ENCODE assay signal across 15 mouse cellular contexts in the genomic region with DNA sequence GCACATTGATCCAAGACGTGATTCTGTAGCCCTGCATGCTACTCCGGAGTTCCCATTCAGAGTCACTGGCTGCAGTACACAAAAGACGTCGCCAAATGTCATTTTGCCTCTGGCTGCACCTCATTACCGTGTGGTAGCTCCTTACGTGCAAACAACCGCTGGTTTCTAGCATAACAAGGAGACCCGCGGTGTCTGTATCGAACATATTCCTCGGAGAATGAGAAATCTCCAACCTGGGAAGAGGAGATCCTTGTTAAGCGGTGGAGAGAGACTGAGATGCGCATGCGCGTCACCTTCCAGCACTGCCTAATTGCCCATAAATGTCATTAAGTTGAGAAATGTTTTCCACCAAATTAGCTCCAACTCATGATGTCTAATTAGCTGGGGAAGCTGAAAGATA. TPM values are rescaled to one million over a fixed set of nuclear protein-coding genes. Genes with fewer than 3 reads are reported as not detected.
A peak's percentile ranks its signal among the peaks of the same experiment; 100 is the strongest.
DNase-seq lines count a peak whose midpoint lies in the region; ATAC-seq lines count a peak whose summit lies in the region.
"Had no signal": no experiment of that assay in that cellular context is flagged by ENCODE, and none has a peak within 500 bp of the region (broad histone marks: within the 10 kb centered on the region; RNA-seq: fewer than 3 reads in every experiment).

No protein-coding gene starts in this region.

- intact Hi-C loops in gastrocnemius, postnatal 14 days (cut with DNase I; ENCODE audit: low total_unique reads) = no loop called here

- no peaks in the 10 kb centered on the region for H3K36me3 ChIP-seq in forebrain, embryonic 15.5 days
- no peaks in the 10 kb centered on the region for H3K36me3 ChIP-seq in midbrain, embryonic 13.5 days

- no peak; the same call in 1 of the 2 replicates for ATAC-seq in forebrain, embryonic 15.5 days (replicated peaks)
- no peak for ATAC-seq in midbrain, embryonic 13.5 days
- no peak for ATAC-seq in erythroid progenitor cell, adult 5-6 weeks (replicated peaks; ENCODE audit: low FRiP score, poor library complexity, severe bottlenecking)

- H3K27ac ChIP-seq in forebrain, embryonic 15.5 days (replicated peaks) = no peak overlapping the region
- H3K27ac ChIP-seq in midbrain, embryonic 13.5 days = peak overlapping the region; percentile 39; the same call in 1 of the 2 replicates
- H3K27ac ChIP-seq: macrophage had no signal

- H3K27me3 ChIP-seq in forebrain, embryonic 15.5 days = peaks cover 14% of the 10 kb centered on the region; the same call in 1 of the 2 replicates
- H3K27me3 ChIP-seq in midbrain, embryonic 13.5 days = peaks cover 44% of the 10 kb centered on the region

- WGBS in forebrain, embryonic 15.5 days = 10% methylated on average over 15 of the region's 15 CpGs
- 50% methylated on average over 15 of the region's 15 CpGs for WGBS in midbrain, embryonic 13.5 days

- H3K4me3 ChIP-seq in forebrain, embryonic 15.5 days = peak overlapping the region; percentile 25
- no peak overlapping the region for H3K4me3 ChIP-seq in midbrain, embryonic 13.5 days (replicated peaks)

- H3K4me1 ChIP-seq in forebrain, embryonic 15.5 days = peaks cover 12% of the 10 kb centered on the region
- H3K4me1 ChIP-seq in midbrain, embryonic 13.5 days (replicated peaks) = peaks cover 14% of the 10 kb centered on the region; the same call in 1 of the 2 replicates

- peak overlapping the region; percentile 45 for H3K4me2 ChIP-seq in forebrain, embryonic 15.5 days (replicated peaks)
- peak overlapping the region; percentile 28 for H3K4me2 ChIP-seq in midbrain, embryonic 13.5 days (replicated peaks)

- no peaks in the 10 kb centered on the region for H3K9me3 ChIP-seq in forebrain, embryonic 15.5 days
- no peaks in the 10 kb centered on the region for H3K9me3 ChIP-seq in midbrain, embryonic 13.5 days

- peak; percentile 8 to 12 for DNase-seq in frontal cortex, postnatal 36 days (ENCODE audit: low spot score in 2 of 2)
- no peak for DNase-seq in frontal cortex, postnatal 10 days (ENCODE audit: low spot score in 2 of 2)
- peak; percentile 49 for DNase-seq in brain, adult 2 months (ENCODE audit: low read depth, low spot score)
- DNase-seq in adipocyte (ENCODE audit: low spot score) = no peak
- DNase-seq in gastrocnemius, postnatal 14 days = no peak
- DNase-seq: gastrocnemius, postnatal 25 days; heart, postnatal 4 days; kidney, postnatal 10 days; liver had no signal

- no peak overlapping the region for H3K9ac ChIP-seq in forebrain, embryonic 15.5 days (replicated peaks)
- no peak overlapping the region for H3K9ac ChIP-seq in midbrain, embryonic 13.5 days (replicated peaks)

RNA-seq across cellular contexts. Expression of gene Olig1, which starts 51.0 kb away (rescaled TPM):
- 29.6 and 33.4 TPM in 2 replicates for polyA plus RNA-seq in forebrain, embryonic 15.5 days (2015; fragmentation: Nextera tagmentation; extraction: Ambion mirVana)
- polyA plus RNA-seq in midbrain, embryonic 13.5 days (2015; fragmentation: Nextera tagmentation; extraction: Ambion mirVana) = 11.3 and 12.6 TPM in 2 replicates
- not detected for total RNA-seq in gastrocnemius, postnatal 14 days (2021)
- not detected in 2 replicates for total RNA-seq in erythroid progenitor cell, adult 5-6 weeks (2015; ENCODE audit: low replicate concordance)
- total RNA-seq in erythroid progenitor cell, adult 5-6 weeks (2017; ENCODE audit: low replicate concordance) = not detected in 2 replicates
- total RNA-seq: common myeloid progenitor, adult 5-6 weeks; gastrocnemius, postnatal 25 days; heart, postnatal 4 days had no signal
- polyA plus RNA-seq: macrophage; stomach, embryonic 14.5 days had no signal

RNA-seq across cellular contexts. Expression of gene Ifnar2, which starts 52.0 kb away (rescaled TPM):
- 41.6 and 42.3 TPM in 2 replicates for polyA plus RNA-seq in forebrain, embryonic 15.5 days (2015; fragmentation: Nextera tagmentation; extraction: Ambion mirVana)
- 28.3 and 31.6 TPM in 2 replicates for polyA plus RNA-seq in midbrain, embryonic 13.5 days (2015; fragmentation: Nextera tagmentation; extraction: Ambion mirVana)
- 10 to 100 TPM; 14.6 to 15.2 TPM for total RNA-seq in gastrocnemius, postnatal 14 days (2021)
- 94.3 and 165 TPM in 2 replicates for total RNA-seq in erythroid progenitor cell, adult 5-6 weeks (2015; ENCODE audit: low replicate concordance)
- total RNA-seq in erythroid progenitor cell, adult 5-6 weeks (2017; ENCODE audit: low replicate concordance) = 71.6 and 141 TPM in 2 replicates

Comparison
In these comparisons a context has a peak if more than half of its experiments do, and no peak if none do; other contexts are left out.
1. DNase-seq: peak in frontal cortex, postnatal 36 days (2 of 2) and brain, adult 2 months (single experiment); none in frontal cortex, postnatal 10 days (0 of 2), adipocyte (single experiment) and gastrocnemius, postnatal 14 days (single experiment).
2. RNA of gene Ifnar2, which starts 52.0 kb away (total RNA-seq): 71.6 to 165 TPM in erythroid progenitor cell, adult 5-6 weeks; 14.6 to 15.2 TPM in gastrocnemius, postnatal 14 days; every median in the first group is over 4 times any median in the second.